Mouse (Mus musculus) embryonic facial prominence, embryonic 14.5 days (tissue): ENCODE measurements around the gene Fam19a5. TPM values are rescaled to one million over a fixed set of nuclear protein-coding genes. Genes with fewer than 3 reads are reported as not detected.

Experiments
- ATAC-seq: fragments of 200-750 bp; cut with Nextera tagmentation; 2 replicates; pipeline ENCODE4 v1.8.0; 2017; ENCODE audit warnings: low read depth, moderate number of reproducible peaks, moderate TSS enrichment
- DNase-seq: peaks from one replicate; pipeline ENCODE4 v3.0.0-alpha.2; 2015; ENCODE audit warnings: low spot score
- H3K27ac ChIP-seq: fragments of 300-500 bp; sonication (generic); replicated peaks from 2 replicates; pipeline ENCODE4 v1.5.1; 2014; ENCODE audit warnings: low read depth, mild to moderate bottlenecking, low read length, moderate library complexity
- H3K27me3 ChIP-seq: fragments of 300-500 bp; sonication (generic); replicated peaks from 2 replicates; pipeline ENCODE4 v1.6.1; 2014; ENCODE audit warnings: low read length; ENCODE audit not compliant: control insufficient read depth, insufficient read depth
- H3K36me3 ChIP-seq: fragments of 300-500 bp; sonication (generic); 2 replicates; pipeline ENCODE4 v1.6.1; 2014; ENCODE audit warnings: low read length, mixed read lengths; ENCODE audit not compliant: control insufficient read depth, insufficient read depth
- H3K4me1 ChIP-seq: fragments of 300-500 bp; sonication (generic); 2 replicates; pipeline ENCODE4 v1.6.1; 2014; ENCODE audit warnings: antibody characterized with exemption, low read length; ENCODE audit not compliant: control insufficient read depth, insufficient read depth
- H3K4me2 ChIP-seq: fragments of 300-500 bp; sonication (generic); 2 replicates; pipeline ENCODE4 v1.6.1; 2014; ENCODE audit warnings: low read depth, mild to moderate bottlenecking, low read length, moderate library complexity, mixed read lengths
- H3K4me3 ChIP-seq: fragments of 300-500 bp; sonication (generic); 2 replicates; pipeline ENCODE4 v1.5.1; 2014; ENCODE audit warnings: low read depth, mild to moderate bottlenecking, low read length
- H3K9ac ChIP-seq: fragments of 300-500 bp; sonication (generic); 2 replicates; pipeline ENCODE4 v1.6.1; 2014; ENCODE audit warnings: low read depth, mild to moderate bottlenecking, low read length, moderate library complexity, mixed read lengths
- H3K9me3 ChIP-seq: fragments of 300-500 bp; sonication (generic); 2 replicates; pipeline ENCODE4 v1.6.1; 2016; ENCODE audit warnings: low read length; ENCODE audit not compliant: control insufficient read depth
- WGBS: fragments of 180-500 bp; shearing (Covaris S2); extraction: QIAGEN DNeasy Blood & Tissue Kit; methylation state at CpG from one replicate; pipeline ENCODE4 v1.1.7; 2014; 5-methylcytosine and 5-hydroxymethylcytosine counted together
- polyA plus RNA-seq: library from polyadenylated mRNA; unstranded; fragments of >200 nt; fragmentation: Nextera tagmentation; extraction: Ambion mirVana; gene quantifications from 2 replicates; pipeline ENCODE4 v1.2.1, GENCODE M21; 2014

Gene Fam19a5
- polyA plus RNA-seq, 1 experiment from 2014 or later = 4.7 TPM

DNA sequence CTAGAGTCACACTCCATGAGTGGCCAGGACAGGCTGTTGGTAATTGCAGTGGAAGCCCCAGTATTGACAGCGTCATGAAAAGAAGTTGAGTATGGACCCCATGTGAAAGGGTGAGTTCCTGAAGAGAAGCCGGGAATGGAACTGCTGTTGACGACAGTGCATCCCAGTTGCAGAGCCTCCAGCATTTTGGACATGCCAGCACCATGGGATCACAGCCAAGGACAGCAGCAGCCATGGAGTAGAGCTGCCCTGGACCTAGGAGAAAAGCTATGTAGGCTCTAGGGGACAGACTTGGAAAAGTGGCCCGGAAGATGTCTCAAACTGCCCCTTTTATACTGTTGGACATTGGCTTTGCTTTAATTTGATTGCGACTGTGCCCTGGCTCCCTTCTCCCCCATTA lies 91.2 kb downstream of the Fam19a5 start:
- Histone ChIP-seq H3K27ac (no peak overlapping the region), H3K36me3 (no peaks in the 10 kb centered on the region), H3K9ac (no peak overlapping the region), H3K4me1 (no peaks in the 10 kb centered on the region), H3K27me3 (no peaks in the 10 kb centered on the region), H3K9me3 (no peaks in the 10 kb centered on the region), H3K4me3 (no peak overlapping the region), H3K4me2 (no peak overlapping the region)
- no peak for DNase-seq
- 96% methylated on average over 5 of the region's 5 CpGs for WGBS
- ATAC-seq = no peak

DNA sequence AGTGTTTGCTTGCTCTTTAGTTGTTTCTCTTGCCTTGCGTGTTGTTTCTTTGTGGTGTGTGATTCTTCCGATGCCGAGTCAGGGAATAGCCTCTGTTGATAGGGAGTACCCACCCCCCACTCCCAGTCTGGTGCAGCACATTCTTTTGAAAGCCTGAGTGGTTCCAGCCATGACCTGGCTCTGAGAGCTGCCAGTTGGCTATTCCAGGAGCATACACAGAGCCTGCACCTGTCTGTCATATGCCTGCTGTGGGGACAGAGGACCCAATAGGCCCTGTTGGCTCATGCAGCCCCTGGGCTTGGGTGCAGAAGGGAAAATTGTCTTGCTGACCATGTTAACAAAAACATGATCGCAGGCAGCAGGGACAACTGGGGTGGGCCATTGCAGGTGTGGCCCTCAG lies 92.3 kb downstream of the Fam19a5 start:
- DNase-seq (no peak), ATAC-seq (no peak)
- Histone ChIP-seq H3K4me1 (no peaks in the 10 kb centered on the region), H3K27ac (no peak overlapping the region), H3K9me3 (no peaks in the 10 kb centered on the region), H3K27me3 (no peaks in the 10 kb centered on the region), H3K36me3 (no peaks in the 10 kb centered on the region), H3K4me2 (no peak overlapping the region), H3K9ac (no peak overlapping the region), H3K4me3 (no peak overlapping the region)
- WGBS = 86% methylated on average over 4 of the region's 4 CpGs

DNA sequence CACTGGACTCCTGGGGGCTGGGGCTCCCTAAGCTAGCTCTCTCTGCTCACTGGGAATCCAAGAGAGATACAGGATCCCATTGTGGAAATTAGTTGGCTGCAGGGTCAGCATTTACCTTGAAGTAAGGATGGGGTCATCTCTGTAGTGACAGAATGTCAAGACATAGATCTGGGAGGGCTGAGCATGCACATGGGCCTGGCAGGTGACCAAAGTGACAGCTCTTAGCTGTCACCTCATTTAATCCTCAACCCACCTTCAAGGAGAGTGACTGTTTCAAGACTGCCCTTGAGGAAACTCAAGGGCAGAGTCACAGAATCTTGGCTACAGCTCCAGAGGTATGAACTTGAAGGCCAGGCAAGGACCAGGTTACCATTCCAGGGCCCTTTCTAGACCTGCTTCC lies 93.1 kb downstream of the Fam19a5 start:
- ATAC-seq = no peak
- Histone ChIP-seq H3K27me3 (no peaks in the 10 kb centered on the region), H3K9ac (no peak overlapping the region), H3K4me2 (no peak overlapping the region), H3K4me3 (no peak overlapping the region), H3K27ac (no peak overlapping the region), H3K9me3 (no peaks in the 10 kb centered on the region), H3K4me1 (no peaks in the 10 kb centered on the region), H3K36me3 (no peaks in the 10 kb centered on the region)
- no peak for DNase-seq

DNA sequence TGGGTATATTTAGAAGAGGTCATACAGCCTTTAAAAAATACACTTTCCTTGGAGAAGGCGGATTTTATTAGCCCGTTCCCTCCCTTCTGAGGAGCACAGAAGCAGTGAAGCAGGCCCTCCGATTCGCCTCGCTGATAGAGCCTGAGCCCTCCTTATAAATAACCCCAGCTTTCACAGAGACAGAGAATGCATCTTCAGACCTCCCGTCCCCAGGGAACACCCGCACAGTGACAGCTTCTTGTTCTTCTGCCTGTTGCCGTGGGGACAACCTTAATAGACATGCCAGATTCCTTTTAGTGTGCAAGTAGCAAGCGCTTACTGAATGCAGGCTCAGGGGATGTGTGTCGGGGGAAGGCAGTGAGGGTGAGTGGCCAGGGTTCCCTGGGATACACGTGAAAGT lies 94.2 kb downstream of the Fam19a5 start:
- DNase-seq (no peak), ATAC-seq (no peak)
- no peak overlapping the region for H3K27ac ChIP-seq

DNA sequence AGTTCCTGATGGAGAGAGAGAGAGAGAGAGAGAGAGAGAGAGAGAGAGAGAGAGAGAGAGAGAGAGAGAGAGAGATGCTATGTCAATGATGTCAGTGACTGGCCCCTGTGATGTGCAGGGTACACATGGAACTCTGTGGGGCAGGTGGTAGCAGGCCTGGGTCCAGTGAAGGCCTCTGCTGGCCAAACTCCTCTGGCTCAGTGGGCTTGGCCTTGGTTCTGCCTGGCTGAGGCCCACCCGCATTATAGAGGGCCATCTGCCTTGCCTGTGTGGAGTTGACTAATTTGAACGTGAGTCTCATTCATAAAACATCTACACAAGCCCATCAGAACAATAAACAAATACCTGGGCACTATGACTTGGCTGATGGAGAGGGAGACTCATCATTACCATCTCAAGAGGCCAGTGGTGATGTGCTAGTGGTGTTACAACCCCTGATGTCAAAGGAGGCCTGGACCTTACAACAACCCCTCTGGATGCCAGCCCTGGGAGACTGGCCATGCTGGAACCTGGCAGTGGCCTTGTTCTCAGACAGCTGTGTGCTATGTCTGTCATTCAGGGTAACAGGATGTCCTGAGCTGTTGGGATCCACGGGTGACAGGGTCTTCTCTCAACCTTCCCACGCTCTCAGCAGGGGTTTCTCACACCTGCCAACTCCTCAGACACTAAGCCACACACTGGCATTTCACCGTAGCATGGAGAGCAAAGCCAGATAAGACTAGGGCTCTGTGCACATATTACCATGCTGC lies 102.4 kb downstream of the Fam19a5 start:
- no peak for ATAC-seq
- no peak overlapping the region for H3K4me2 ChIP-seq
- no peaks in the 10 kb centered on the region for H3K4me1 ChIP-seq
- H3K9me3 ChIP-seq = no peaks in the 10 kb centered on the region
- no peaks in the 10 kb centered on the region for H3K36me3 ChIP-seq
- H3K9ac ChIP-seq = no peak overlapping the region
- no peak for DNase-seq
- H3K4me3 ChIP-seq = no peak overlapping the region
- H3K27me3 ChIP-seq = no peaks in the 10 kb centered on the region
- WGBS = 76% methylated on average over 5 of the region's 5 CpGs
- no peak overlapping the region for H3K27ac ChIP-seq

More for the DNA sequence above, 94.2 kb downstream of the Fam19a5 start:
- Histone ChIP-seq H3K4me1 (no peaks in the 10 kb centered on the region), H3K4me2 (no peak overlapping the region), H3K4me3 (no peak overlapping the region), H3K9me3 (no peaks in the 10 kb centered on the region), H3K27me3 (no peaks in the 10 kb centered on the region), H3K36me3 (no peaks in the 10 kb centered on the region), H3K9ac (no peak overlapping the region)
- 83% methylated on average over 11 of the region's 11 CpGs for WGBS

DNA sequence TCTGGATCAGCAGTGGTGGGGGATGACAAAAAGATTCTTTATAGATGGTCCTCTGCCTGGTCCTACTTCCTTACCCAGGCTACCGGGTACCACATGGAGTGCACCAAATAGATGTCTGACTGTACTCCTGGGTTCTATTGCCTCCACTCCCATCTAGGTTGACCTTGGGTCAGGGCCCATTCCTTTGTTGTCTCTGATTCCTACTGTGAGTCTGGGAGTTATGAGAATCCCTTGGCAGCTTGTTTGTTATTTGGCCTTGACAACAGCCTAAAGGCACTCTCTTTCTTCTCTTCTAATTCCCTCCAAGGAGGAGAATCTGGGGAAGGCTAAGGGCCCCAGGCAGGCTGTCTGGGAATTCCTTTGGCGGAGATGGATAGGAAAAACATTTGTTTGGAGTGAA lies 105.6 kb downstream of the Fam19a5 start:
- no peaks in the 10 kb centered on the region for H3K27me3 ChIP-seq
- WGBS = 71% methylated on average over 2 of the region's 2 CpGs
- ATAC-seq (no peak), DNase-seq (no peak)
- no peaks in the 10 kb centered on the region for H3K9me3 ChIP-seq
- no peak overlapping the region for H3K27ac ChIP-seq
- H3K36me3 ChIP-seq = no peaks in the 10 kb centered on the region
- no peak overlapping the region for H3K4me3 ChIP-seq
- H3K4me2 ChIP-seq = no peak overlapping the region
- H3K4me1 ChIP-seq = no peaks in the 10 kb centered on the region
- no peak overlapping the region for H3K9ac ChIP-seq

DNA sequence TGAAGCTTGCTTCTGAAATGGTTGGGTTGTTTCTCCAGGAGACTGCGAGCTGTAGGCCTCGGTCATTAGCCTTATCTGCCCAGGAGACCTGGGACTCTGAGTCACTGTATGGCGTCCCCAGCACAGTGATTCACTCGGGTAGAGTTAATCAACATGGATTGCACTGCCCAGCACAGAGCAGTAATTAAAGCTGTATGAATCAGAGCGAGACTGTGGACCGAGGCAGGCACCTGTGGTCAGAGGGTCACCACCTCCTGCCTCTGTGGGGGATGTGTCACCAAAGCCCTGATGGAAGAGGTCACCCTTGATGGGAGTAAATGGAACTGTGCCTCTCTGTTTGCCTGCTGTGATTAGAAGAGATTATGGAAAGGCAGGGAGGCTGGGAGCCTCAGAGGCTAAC lies 110.5 kb downstream of the Fam19a5 start:
- Histone ChIP-seq H3K4me1 (no peaks in the 10 kb centered on the region), H3K27me3 (no peaks in the 10 kb centered on the region)
- WGBS = 81% methylated on average over 6 of the region's 6 CpGs

DNA sequence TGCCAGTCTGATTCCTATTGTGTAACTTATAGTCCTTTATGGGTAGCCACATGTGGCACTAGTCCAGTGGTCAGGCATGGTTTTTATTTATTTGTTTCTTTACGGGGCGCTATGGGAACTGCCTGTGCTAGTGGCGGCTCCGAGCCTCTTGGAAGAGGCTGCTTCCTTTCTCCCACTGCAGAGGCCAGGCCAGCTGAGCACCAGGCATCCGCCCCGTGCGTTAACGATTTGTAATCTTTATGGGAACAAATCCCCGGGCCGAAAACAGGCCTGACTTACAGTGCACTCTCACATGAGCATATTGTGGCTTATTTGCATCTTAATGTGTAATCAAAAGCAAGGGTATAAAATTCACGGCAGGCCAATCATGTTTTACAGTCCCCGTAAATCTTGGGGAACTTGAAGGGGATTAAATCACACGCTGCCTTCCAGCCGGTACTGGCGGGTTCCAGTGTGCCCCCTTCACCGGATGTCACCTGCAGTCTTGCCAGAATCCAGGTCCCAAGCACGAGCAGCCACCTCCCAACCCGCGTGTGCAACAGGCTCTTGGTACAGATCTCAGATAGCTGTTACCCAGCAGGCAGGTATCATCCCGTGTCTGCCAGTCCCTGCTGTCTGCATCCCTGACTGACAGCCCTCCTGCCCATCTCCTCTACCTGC lies 112.5 kb downstream of the Fam19a5 start:
- WGBS = 70% methylated on average over 20 of the region's 20 CpGs

More for the DNA sequence above, 110.5 kb downstream of the Fam19a5 start:
- Histone ChIP-seq H3K4me2 (no peak overlapping the region), H3K9me3 (no peaks in the 10 kb centered on the region), H3K4me3 (no peak overlapping the region), H3K36me3 (no peaks in the 10 kb centered on the region), H3K27ac (no peak overlapping the region), H3K9ac (no peak overlapping the region)
- DNase-seq (no peak), ATAC-seq (no peak)

DNA sequence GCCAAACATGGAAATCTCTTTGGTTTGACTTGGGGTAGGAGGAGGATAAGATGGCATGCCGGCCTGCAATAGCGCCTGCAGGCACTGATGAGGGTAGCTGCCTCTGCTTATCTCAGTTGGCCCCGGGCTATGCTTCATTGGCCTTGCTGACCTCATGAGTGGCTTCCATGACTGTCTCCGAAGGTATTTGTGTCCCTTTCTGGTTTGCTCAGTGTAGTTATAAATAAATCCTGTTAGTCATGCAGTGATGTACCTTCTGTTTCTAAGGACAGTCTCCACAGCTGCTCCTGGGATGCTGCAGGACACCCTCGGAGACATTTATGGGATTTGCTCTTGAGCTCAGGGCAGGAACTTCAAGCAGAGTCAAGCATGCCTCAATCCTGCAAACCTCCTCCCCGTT lies 115.6 kb downstream of the Fam19a5 start:
- H3K27me3 ChIP-seq = no peaks in the 10 kb centered on the region
- H3K27ac ChIP-seq = no peak overlapping the region
- no peak overlapping the region for H3K4me2 ChIP-seq
- no peaks in the 10 kb centered on the region for H3K4me1 ChIP-seq
- H3K9me3 ChIP-seq = no peaks in the 10 kb centered on the region
- no peak overlapping the region for H3K9ac ChIP-seq
- no peak for DNase-seq
- H3K4me3 ChIP-seq = no peak overlapping the region
- no peak for ATAC-seq
- WGBS = 89% methylated on average over 6 of the region's 6 CpGs
- no peaks in the 10 kb centered on the region for H3K36me3 ChIP-seq

More for the DNA sequence above, 112.5 kb downstream of the Fam19a5 start:
- no peaks in the 10 kb centered on the region for H3K36me3 ChIP-seq
- no peak overlapping the region for H3K4me3 ChIP-seq
- H3K27me3 ChIP-seq = no peaks in the 10 kb centered on the region
- no peak overlapping the region for H3K9ac ChIP-seq
- H3K9me3 ChIP-seq = no peaks in the 10 kb centered on the region
- no peak overlapping the region for H3K4me2 ChIP-seq
- H3K4me1 ChIP-seq = no peaks in the 10 kb centered on the region
- DNase-seq = no peak
- ATAC-seq = no peak
- H3K27ac ChIP-seq = no peak overlapping the region
